Mouse (Mus musculus) thymus, postnatal 36 days (tissue): ENCODE results near the gene Gnb1.
"Not testable (repeated sequence)": the region's sequence is repeated elsewhere in the genome, so short reads cannot be mapped to it uniquely, and the experiment has no call there.

Experiments
- DNase-seq, 2 experiments: peaks; one replicate each; pipeline ENCODE4 v3.0.0; 2022; ENCODE audit warnings: mixed read lengths in 2 of 2

The Gnb1 gene

DNA sequence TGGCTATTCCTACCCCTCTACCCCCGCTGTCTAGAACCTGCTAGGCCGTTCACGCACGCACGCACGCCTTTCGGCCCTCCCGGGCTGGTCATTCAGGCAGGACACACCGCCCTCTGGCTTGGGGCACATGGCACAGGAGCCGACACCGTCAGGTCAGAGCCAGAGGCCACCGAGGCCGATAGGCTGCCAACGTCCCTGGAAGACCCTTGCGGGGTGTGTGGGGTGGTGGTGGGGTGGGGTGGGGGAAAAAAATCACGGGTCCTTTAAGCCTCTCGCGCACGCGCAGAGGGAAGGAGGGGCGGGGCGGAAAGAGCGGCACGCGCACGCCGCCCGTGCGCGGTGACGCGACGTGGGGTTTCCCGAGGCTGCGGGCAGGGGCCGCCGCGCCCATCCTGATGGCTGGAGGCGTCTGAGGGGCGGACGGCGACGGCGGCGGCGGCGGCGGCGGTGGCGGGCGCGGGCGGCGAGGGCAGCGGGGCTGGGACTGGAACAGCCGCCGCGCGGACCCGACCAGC, at the start of gene Gnb1:
TSS of gene Gnb1 (plus strand) at position 372 of the 515 bp plus-strand sequence.
- peak; percentile 93 to 96 for DNase-seq

DNA sequence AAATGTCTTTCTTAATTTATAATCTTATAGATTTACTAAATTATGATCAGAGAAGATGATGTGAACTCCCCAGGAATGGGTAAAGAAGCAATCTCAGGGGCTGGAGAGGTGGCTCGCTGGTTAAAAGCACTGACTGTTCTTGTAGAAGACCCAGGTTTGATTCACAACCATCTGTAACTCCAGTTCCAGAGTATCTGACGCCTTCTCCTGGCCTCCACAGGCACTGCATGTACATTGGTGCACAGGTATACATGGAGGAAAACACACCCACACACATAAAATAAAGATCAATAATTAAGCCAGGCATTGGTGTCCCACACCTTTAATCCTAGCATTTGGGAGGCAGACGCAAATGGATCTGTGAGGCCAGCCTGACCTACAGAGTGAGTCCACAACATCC, 48.4 kb upstream of the Gnb1 start:
- DNase-seq = no peak

DNA sequence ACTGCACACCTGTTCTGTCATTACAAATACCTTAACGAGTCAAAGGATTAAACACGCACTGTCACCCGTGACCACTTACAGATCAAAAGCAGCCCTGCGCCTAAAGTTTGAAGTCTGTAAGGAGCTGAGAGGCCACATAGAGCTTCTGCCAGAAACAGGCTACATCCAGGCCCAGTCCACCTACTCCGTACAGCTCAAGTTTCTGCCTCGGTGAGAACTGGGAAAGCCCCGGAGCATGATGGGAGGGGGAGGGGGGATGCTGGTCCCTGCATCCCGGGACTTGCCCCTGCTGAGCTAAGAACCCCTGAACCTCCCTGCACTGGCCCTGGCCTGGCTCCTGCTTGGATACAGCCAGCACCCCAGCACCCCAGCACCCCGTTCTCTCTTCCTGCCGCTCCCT, 39.6 kb upstream of the Gnb1 start:
- DNase-seq = no peak

DNA sequence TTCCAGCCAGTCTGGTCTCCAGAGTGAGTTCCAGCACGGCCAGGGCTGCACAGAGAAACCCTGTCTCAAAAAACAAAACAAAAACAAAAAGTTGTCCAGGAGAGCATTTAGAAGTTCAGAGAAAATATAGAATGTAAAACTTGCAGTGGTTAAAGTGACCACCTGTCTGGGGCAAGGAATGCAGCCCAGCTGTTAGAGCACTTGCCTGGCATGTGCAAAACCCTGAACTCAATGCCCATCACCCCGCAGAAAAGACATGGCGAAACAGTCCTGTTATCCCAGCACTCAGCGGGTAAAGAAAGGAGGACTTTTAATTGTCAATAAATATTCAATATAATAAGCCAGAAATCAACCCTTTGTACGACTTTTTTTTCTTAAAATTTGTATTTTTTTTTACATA, 32.6 kb upstream of the Gnb1 start:
- DNase-seq = no peak

DNA sequence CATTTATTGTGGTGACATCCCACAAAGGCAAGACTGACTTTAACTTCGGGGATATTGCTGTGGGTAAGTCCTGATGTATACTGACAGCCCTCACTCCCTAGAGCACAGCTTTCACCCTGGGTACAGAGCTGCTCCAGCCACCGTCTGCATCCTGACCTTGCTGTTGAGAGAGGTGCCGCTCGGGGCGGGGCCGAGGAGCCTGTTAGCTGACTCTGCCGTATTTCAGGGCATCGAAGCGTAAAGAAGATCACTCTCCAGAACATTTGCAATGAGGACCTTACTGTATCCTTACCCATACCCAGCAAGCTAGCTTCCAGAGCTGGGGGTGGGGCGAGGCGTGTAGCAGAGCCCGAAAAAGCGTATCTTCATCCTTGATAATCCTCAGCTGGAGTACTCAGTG, 28.1 kb upstream of the Gnb1 start:
- no peak for DNase-seq

DNA sequence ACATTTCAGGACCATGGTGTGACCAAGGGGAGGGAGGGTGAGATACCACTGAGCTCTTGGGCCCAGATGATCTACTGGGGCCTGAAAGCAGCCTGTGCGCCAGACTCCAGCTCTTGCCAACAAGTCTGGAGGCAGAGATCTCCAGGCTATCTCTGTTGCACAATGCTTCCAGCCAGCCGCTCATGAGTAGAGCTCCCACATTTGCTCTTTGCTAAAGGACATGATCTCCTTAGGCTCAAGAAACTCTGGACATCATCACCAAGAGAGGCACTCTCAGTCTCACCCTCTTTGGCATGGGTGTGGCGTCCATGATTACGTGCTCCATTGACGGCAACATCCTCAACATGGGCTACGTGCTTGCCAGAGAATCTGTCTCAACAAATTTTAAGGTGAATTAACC, 27.6 kb upstream of the Gnb1 start:
- no peak for DNase-seq

DNA sequence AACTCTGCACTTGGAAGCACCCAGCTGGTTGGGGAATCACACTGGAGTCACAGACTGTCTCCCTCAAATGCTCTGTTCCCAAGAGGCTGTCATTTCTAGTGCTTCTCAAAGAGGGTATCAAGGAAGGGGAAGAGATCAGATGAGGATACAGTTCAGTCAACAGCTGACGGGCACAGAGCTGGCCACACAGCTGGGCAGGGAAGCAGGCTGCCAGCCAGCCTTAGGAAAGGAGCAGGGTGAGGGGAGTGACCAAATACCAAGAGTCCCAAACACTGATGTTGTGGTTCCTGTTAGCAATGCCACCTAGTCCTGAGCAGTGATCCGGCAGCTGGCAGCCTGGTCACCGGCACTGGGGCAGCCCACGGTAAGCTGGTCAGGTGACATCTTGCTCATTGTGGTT, 27.1 kb upstream of the Gnb1 start:
- DNase-seq = no peak

DNA sequence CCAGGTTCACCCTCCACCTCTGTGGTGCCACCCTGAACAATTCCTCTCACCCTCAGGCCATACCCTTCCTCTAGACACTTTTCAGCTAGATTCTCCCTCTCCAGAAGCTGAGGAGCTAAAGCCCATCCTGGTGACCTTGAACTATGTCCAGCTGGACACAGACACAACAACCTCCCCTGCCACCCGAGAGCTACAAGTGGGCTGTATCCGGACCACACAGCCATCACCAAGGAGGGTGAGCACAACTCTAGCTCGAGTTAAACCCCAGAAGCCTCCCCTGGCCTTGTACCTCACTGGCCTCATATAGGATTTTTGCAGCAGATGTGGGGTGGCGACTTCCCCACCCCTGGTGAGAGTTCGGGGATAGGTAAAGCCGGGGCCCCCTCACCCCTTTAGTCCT, 25.6 kb upstream of the Gnb1 start:
- DNase-seq = no peak

DNA sequence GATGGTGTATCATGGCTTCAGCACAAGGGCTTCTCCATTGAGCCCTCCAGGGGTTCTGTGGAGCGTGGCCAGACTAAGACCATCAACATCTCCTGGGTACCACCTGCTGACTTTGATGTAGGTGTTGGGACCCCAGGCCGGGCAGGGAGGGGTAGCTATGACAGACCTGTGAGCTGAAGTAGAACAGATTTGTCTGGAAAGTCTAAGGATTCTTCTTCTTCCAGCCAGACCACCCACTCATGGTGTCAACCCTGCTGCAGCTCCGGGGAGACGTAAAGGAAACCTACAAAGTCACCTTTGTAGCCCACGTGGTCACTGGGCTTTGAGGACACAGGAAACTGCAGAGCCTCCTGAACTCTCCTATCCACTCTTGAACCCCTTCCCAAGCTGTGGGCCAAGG, 25.1 kb upstream of the Gnb1 start:
- no peak for DNase-seq

DNA sequence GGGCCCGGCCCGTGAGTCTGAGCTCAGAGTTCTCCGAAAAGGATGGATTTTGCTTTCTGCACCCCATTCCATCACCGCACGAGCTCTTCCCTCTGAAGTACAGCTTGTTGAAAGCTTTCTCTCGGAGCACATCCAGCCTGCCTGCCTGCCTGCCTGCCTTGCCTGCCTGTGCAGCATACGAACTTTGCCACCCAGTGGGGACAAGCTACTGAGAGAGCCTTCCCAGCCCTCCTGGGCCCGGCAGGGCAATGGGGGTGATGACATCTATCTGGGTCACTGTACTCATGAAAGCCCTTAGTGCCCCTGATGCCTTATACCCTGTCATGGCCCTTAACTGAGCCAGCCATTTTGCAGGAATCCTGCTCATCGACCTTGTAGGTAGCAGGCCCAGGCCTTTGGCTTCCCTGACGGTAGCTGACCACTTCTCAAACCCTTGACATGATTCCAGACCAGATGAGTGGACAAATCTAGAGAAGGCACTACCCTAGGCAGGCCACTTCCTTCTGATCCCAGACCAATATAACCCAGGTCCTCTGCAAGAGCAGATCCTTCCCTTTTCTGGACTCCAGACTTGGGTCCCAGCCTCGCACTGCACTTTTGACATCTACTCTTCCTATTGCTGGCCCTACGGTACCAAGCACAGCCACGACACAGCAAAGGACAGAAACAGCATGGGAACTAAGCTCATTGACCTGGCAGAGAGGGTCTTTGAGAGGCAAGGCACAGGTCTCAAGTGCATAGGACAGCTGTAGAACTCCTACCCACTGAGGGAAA, 23.7 kb upstream of the Gnb1 start:
- no peak for DNase-seq

DNA sequence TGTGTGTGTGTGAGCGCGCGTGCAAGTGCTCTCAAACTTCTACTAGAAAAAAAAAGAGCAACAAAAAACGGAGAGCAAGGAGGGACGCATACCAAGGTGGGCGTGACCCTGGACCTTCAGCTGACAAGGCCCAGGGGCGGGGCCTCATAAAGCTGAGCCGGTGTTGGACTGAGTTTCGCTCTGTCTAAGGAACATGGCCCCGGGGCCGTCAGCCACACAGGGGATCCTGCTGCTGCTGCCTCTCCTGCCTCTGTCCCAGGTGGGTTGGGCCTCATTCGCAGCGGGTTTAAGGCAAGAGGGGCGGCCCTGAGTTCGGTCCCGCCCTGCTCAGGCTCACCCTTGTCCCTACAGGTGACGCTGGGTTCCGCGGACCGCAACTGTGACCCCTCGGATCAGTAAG, 22.2 kb upstream of the Gnb1 start, which contains the start of gene Tmem52:
TSS of gene Tmem52 (plus strand) at position 163 of the 400 bp plus-strand sequence.
- peak; percentile 11 to 39 for DNase-seq

DNA sequence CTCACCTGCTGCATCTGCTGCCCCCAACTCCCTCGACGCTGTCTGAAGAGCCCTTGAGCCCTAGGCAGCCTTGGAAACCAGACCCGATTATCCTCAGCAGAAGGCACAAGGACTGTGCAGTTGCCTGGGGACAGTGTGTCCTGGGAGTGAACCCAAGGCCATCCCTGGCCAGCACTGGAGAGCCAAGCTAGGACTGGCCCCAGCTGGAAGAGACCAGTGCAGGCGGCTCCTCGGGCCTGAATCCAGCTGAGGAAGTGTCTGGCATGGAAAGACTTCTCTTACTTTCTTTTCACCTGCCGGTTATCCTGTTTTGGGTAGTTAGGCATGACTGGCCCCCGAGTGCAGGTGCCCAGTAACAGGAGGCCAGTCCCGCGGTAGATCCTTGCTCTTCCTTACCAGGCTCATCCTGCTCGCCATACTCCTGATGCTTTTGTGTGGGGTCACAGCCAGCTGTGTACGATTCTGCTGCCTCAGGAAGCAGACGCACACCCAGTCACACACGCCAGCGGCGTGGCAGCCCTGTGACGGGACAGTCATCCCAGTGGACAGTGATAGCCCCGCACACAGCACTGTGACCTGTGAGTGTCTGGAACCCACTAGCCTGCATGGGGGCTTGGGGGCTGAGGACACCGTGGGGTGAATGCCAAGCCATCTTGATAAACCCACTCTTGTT, 21.4 kb upstream of the Gnb1 start:
- no peak for DNase-seq

DNA sequence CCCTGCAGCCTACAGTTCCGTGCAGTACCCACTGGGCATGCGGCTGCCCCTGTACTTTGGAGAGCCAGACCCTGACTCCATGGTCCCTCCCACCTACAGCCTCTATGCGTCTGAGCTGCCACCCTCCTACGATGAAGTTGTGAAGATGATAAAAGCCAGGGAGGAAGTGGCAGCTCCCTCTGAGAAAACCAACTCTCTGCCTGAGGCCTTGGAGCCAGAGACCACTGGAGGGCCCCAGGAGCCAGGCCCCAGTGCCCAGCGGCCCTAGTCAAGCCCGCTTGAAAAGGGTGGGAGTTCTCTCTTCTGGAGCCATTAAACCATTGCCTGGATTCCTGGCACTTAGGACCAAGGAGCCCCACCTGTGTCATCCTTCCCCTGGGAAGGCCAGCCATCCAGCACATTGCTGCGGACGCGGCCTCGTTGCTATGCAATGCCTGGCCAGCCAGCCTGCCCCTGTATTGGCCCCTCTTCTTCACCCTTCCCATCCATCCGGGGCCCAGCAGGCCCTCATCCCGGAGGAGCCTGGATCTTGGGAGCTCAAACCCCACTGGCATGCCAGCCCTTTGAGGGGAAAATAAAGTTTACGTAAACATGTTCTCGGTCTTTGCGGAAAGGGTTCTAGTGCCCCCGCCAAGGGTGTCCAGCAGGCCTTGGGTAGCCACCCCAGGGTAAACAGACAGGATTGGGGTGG, 20.8 kb upstream of the Gnb1 start:
- DNase-seq = no peak

DNA sequence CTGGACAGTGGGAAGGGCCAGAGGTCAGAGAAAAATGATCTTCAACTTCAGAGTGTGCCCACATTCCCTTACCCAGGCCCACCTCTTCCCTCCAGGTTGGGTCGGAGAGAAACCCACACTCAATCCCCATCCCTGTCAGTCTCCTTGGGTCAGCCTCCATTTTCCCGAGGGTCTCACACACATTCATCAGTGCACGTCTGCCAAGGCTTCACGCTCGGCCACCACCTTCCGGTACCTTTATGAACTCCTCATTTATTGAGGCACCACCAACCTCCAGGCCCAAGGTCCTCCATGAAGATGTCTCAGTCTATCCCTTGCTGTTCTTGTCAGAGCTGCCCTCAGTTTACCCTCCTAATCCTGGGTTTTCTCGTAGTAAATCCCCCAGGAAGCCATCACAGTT, 20.2 kb upstream of the Gnb1 start:
- DNase-seq = no peak

DNA sequence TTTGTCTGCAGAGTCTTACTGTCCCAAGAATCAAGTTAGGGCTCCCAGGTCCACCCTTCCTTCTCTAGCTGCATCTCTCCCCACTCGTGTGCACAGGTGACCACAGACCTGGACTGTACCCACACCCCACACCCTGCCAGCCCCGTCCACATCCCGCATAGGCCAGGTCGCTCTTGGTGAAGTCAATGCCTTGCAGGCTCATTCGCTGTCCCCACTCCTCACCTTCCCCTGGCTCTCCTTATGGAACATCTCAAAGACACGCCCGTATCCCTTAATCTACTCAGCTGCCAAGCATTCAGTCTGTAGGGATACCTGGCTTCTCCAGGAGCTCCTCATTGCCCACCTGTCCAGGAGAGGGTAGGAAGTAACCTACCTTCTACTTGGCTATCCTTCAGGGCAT, 19.8 kb upstream of the Gnb1 start:
- DNase-seq = no peak

DNA sequence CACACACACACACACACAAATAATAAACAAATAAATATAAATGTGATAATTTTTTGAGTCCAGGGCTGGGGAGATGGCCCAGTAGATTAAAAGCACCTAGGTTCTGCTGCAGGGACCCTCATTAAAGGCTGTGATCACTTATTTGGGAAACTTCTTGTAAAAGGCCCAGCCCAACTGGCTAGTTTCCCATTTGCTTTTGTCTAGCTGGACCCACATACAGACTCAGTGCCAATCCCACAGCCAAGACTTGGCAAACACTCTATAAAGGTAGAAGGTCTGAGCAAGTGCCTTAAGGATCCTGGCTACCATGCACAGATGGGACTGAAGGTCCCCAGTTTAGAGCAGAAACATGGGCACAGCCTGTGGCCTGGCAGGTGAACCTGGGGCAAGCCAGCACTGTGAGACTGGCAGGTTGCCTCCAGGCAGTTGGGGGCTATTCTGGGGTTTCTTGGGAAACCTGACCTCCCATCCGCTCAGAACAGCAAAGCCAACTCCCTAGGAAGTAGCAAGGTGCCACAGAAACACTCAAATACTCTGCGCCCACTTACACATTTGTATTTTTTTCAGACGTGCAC, 18.4 kb upstream of the Gnb1 start:
- DNase-seq = no peak

DNA sequence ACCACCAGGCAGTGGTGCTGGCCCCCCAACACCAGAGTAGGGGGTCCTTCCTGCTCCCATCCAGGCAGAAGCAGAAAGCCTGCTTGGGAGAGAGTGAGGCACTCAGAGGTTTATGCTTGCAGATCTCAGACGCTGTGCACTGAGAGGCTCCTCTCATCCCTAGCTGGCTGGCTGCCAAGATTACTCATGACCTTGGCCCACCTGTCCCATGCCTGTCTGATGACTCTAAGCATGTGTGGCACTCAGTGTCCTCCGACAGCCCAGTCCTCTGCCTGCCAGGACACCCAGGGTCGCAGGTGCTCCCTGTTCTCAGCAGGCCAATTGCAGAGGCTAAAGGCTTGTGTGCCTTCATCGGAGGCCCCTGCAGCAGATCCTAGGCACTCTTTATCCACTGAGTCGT, 17.8 kb upstream of the Gnb1 start:
- DNase-seq = no peak

DNA sequence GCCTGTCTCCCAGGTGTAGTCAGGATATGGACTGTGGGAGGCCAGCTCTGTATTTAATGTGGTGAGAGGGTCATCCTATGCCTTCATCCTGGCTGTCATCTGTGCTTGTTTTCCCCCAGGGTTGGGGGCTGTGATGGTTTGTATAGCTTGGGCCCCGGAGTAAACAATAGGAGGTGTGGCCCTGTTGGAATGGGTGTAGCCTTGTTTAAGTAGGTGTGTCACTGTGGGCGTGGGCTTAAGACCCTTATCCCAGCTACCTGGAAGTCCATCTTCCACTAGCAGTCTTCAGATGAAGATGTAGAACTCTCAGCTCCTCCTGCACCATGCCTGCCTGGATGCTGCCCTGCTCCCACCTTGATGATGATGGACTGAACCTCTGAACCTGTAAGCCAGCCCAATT, 17.4 kb upstream of the Gnb1 start:
- DNase-seq = not testable (repeated sequence)

DNA sequence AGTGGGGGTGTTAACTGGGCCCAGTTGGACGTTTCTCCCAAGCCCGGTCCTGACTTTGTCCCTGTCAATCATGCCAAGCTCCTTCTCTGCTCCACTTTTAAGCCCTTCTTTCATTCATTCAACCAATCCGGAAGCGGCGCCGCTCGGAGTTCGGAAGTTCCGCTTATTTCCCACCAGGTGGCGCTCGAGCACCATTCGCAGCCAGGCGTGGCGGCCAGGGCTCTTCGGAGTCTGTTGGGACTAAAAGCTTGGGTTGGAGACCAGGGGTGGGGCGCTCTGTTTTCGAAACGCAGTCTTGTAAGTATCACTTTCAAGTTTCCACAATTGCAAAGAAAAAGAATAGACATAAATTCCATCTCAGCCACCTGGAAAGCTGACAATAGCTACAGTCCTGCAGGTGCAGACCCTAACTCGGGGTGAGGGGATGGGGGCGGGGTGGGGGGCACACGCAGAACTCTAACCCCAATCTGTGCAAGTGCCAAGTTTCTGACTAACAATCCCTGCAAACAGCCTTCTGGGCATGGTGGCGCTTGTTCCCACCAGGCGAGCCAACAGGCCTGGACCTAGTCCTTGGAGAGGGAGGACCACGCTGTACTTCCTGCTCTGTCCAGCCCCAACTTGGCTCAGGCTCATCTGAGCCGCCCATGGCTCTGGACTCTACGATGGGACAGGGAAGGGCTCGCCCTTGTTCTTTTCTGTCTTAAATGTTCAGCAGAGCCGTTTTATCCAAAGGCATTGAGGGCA, 9.6 kb upstream of the Gnb1 start:
- peak; percentile 78 to 81 for DNase-seq

DNA sequence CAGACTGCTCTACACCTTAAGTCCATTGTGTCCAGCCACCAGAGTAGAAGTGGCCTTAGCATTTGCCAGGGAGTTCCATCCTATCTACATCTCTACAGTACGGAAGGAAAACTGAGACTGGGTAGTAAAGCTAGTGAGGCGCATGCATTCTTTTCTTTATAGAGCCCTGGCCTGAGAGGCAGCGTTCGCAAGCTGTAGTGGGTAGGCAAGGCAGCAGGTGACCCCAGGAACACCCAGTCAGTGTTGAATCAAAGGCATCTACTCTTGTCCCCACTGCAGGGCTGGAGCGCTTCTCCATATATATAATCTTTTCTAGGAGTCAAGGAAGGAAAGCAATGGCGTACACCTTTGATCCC, 9.1 kb upstream of the Gnb1 start:
- no peak for DNase-seq

DNA sequence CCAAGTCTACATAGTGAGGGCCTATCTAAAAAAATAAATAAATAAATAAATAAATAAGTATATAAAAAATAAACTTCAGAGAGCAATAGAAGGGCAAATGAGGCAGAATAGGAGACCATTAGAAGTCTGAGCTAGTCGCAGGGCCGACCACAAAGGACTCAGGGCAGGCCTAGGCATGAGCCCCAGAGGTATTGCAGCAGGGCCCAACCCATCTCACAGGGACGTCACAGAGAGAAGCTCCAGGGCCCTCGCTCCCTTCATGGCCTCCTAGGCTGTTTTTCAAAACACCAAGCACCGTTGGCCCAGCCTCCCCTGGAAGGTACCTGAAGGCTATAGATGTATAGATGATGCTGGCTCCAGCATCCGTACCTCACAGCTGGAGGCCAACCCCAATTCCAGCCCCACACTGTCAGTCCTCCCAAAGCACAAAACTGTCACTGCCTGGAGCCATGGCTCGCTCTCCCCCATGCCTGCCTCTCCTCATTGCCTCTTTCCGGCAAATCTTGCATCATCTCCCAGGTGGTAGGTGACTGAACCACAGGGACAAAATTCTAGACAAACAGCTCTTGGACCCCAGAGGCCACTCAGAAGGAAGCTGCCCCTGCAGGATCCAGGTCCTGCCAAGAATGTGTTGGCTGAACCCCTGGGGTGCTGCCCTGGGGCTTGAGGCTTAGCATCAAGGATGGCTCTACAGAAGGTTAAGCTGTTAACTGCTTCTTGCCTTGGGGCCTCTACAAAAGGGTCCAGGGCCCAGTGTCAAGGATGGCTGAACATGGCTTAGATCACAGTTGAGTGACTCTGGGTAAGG, 8.2 kb upstream of the Gnb1 start:
- no peak for DNase-seq

DNA sequence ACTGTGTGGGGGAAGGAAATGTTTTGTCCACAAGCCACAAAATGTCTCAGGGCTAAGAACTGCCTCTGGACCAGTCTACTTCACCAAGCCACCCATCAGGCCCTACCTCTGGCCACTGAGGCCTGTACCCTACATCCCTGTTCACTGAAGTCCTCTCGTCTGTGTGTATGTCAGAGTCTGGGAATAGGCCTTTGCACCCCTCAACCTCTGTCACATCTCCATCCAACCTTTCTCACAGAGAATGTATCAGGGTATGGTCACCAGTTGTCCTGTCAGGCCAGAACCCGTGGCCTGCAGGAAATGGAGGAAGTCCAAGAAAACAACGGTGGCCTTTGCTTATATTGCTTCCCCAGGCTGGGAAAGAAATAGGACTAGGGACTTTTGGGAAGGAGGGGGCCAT, 5.6 kb upstream of the Gnb1 start:
- DNase-seq = no peak
